Mouse (Mus musculus): ENCODE measurements around the gene Camk1g. TPM values are rescaled to one million over a fixed set of nuclear protein-coding genes. Genes with fewer than 3 reads are reported as not detected.

The Camk1g gene
- polyA plus RNA-seq, 1 experiment, result 0.54 TPM

GRCm38 (mm10) chr1:193302093-193302405, 68.0 kb downstream of the Camk1g start:
- H3K9ac ChIP-seq (ENCODE audit: low read depth, poor library complexity, severe bottlenecking), result no peak overlapping the region
- H3K27me3 ChIP-seq (ENCODE audit: control insufficient read depth, insufficient read depth, low read length, poor library complexity, severe bottlenecking), result no peaks in the 10 kb centered on the region
- no peak overlapping the region for H3K27ac ChIP-seq (ENCODE audit: insufficient read depth, low read length)
- no peaks in the 10 kb centered on the region for H3K4me1 ChIP-seq (ENCODE audit: control insufficient read depth, insufficient read depth, low read length)
- H3K36me3 ChIP-seq (ENCODE audit: control insufficient read depth, insufficient read depth, low read length, poor library complexity, severe bottlenecking), result no peaks in the 10 kb centered on the region
- H3K9me3 ChIP-seq (replicated peaks; ENCODE audit: control insufficient read depth, insufficient read depth, low read length, poor library complexity, severe bottlenecking), result no peaks in the 10 kb centered on the region
- H3K4me3 ChIP-seq (ENCODE audit: low read depth, low read length), result 0 out of 2 replicates have a peak overlapping the region, but pooled peaks have one; percentile 7
- no peak for TF ChIP-seq EP300 (IDR thresholded peaks at IDR 0.05; ENCODE audit: insufficient read depth, low read depth, low read length)
- TF ChIP-seq CTCF (IDR thresholded peaks at IDR 0.05; ENCODE audit: low read depth, low read length), result no peak
- no peak for TF ChIP-seq POLR2A (IDR thresholded peaks at IDR 0.05; ENCODE audit: insufficient read depth, low read length)

GRCm38 (mm10) chr1:193301216-193302092, 68.6 kb downstream of the Camk1g start:
- Histone ChIP-seq H3K9ac (ENCODE audit: low read depth, poor library complexity, severe bottlenecking) (no peak overlapping the region), H3K27ac (ENCODE audit: insufficient read depth, low read length) (no peak overlapping the region), H3K27me3 (ENCODE audit: control insufficient read depth, insufficient read depth, low read length, poor library complexity, severe bottlenecking) (no peaks in the 10 kb centered on the region), H3K9me3 (replicated peaks; ENCODE audit: control insufficient read depth, insufficient read depth, low read length, poor library complexity, severe bottlenecking) (no peaks in the 10 kb centered on the region), H3K4me3 (ENCODE audit: low read depth, low read length) (0 out of 2 replicates have a peak overlapping the region, but pooled peaks have one; percentile 7), H3K36me3 (ENCODE audit: control insufficient read depth, insufficient read depth, low read length, poor library complexity, severe bottlenecking) (no peaks in the 10 kb centered on the region), H3K4me1 (ENCODE audit: control insufficient read depth, insufficient read depth, low read length) (no peaks in the 10 kb centered on the region)
- no peak for TF ChIP-seq EP300 (IDR thresholded peaks at IDR 0.05; ENCODE audit: insufficient read depth, low read depth, low read length)
- TF ChIP-seq CTCF (IDR thresholded peaks at IDR 0.05; ENCODE audit: low read depth, low read length), result no peak
- TF ChIP-seq POLR2A (IDR thresholded peaks at IDR 0.05; ENCODE audit: insufficient read depth, low read length), result no peak

GRCm38 (mm10) chr1:193299995-193300394, 70.1 kb downstream of the Camk1g start:
- Histone ChIP-seq H3K4me3 (ENCODE audit: low read depth, low read length) (no peak overlapping the region), H3K9me3 (replicated peaks; ENCODE audit: control insufficient read depth, insufficient read depth, low read length, poor library complexity, severe bottlenecking) (no peaks in the 10 kb centered on the region), H3K9ac (ENCODE audit: low read depth, poor library complexity, severe bottlenecking) (no peak overlapping the region), H3K27ac (ENCODE audit: insufficient read depth, low read length) (no peak overlapping the region), H3K36me3 (ENCODE audit: control insufficient read depth, insufficient read depth, low read length, poor library complexity, severe bottlenecking) (no peaks in the 10 kb centered on the region), H3K27me3 (ENCODE audit: control insufficient read depth, insufficient read depth, low read length, poor library complexity, severe bottlenecking) (no peaks in the 10 kb centered on the region), H3K4me1 (ENCODE audit: control insufficient read depth, insufficient read depth, low read length) (no peaks in the 10 kb centered on the region)
- TF ChIP-seq POLR2A (IDR thresholded peaks at IDR 0.05; ENCODE audit: insufficient read depth, low read length), result no peak
- no peak for TF ChIP-seq EP300 (IDR thresholded peaks at IDR 0.05; ENCODE audit: insufficient read depth, low read depth, low read length)
- TF ChIP-seq CTCF (IDR thresholded peaks at IDR 0.05; ENCODE audit: low read depth, low read length), result no peak

GRCm38 (mm10) chr1:193298141-193298765, 71.8 kb downstream of the Camk1g start:
- no peaks in the 10 kb centered on the region for H3K4me1 ChIP-seq (ENCODE audit: control insufficient read depth, insufficient read depth, low read length)
- no peaks in the 10 kb centered on the region for H3K9me3 ChIP-seq (replicated peaks; ENCODE audit: control insufficient read depth, insufficient read depth, low read length, poor library complexity, severe bottlenecking)
- H3K27ac ChIP-seq (ENCODE audit: insufficient read depth, low read length), result no peak overlapping the region
- no peak overlapping the region for H3K4me3 ChIP-seq (ENCODE audit: low read depth, low read length)
- no peaks in the 10 kb centered on the region for H3K27me3 ChIP-seq (ENCODE audit: control insufficient read depth, insufficient read depth, low read length, poor library complexity, severe bottlenecking)
- no peaks in the 10 kb centered on the region for H3K36me3 ChIP-seq (ENCODE audit: control insufficient read depth, insufficient read depth, low read length, poor library complexity, severe bottlenecking)
- H3K9ac ChIP-seq (ENCODE audit: low read depth, poor library complexity, severe bottlenecking), result no peak overlapping the region
- TF ChIP-seq EP300 (IDR thresholded peaks at IDR 0.05; ENCODE audit: insufficient read depth, low read depth, low read length) (no peak), CTCF (IDR thresholded peaks at IDR 0.05; ENCODE audit: low read depth, low read length) (no peak), POLR2A (IDR thresholded peaks at IDR 0.05; ENCODE audit: insufficient read depth, low read length) (no peak)

Other genes with a start within 250 kb of the Camk1g start
- gene Diexf, start 240.0 kb downstream of the Camk1g start, polyA plus RNA-seq (2011; ENCODE audit: insufficient read depth, insufficient read length, low read depth, missing spikeins), result 66.4 and 70.6 TPM in 2 replicates
- 18.1 and 18.6 TPM in 2 replicates for gene Irf6, start 217.2 kb downstream of the Camk1g start, polyA plus RNA-seq (2011; ENCODE audit: insufficient read depth, insufficient read length, low read depth, missing spikeins)
- 9.3 and 10.9 TPM in 2 replicates for gene A130010J15Rik, start 202.3 kb downstream of the Camk1g start, polyA plus RNA-seq (2011; ENCODE audit: insufficient read depth, insufficient read length, low read depth, missing spikeins)
- not detected in 2 replicates for gene Traf3ip3, start 168.6 kb downstream of the Camk1g start, polyA plus RNA-seq (2011; ENCODE audit: insufficient read depth, insufficient read length, low read depth, missing spikeins)
- 6.4 and 6.7 TPM in 2 replicates for gene Lamb3, start 162.6 kb downstream of the Camk1g start, polyA plus RNA-seq (2011; ENCODE audit: insufficient read depth, insufficient read length, low read depth, missing spikeins)
- not detected in 2 replicates for gene Hsd11b1, start 106.2 kb downstream of the Camk1g start, polyA plus RNA-seq (2011; ENCODE audit: insufficient read depth, insufficient read length, low read depth, missing spikeins)
- gene G0s2, start 97.1 kb downstream of the Camk1g start, polyA plus RNA-seq (2011; ENCODE audit: insufficient read depth, insufficient read length, low read depth, missing spikeins), result not detected in 2 replicates